Mouse (Mus musculus): ENCODE data around the gene Adgrg4.

Gene Adgrg4

DNA sequence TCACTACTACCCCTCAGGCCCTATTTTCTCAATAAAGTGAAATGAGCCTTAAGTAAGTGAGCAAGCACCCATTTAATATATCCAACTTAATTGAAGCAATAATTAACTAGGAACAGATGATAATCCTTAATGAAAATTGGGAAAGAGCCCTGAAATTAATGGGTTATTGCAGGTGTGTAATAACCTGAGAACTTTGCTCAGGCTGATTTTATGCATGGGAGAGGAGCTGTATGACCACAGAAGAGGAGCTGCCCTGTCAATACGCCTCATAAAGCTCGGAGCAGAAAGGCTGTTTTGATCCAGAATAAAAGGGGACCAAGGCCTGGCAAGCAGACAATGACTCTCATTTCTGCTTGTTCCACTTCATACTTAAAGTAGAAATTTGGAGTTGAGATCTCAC lies at the start of gene Adgrg4:
Gene Adgrg4, plus strand, starts transcription at position 301 of the 400 bp plus-strand sequence.
- no peak for DNase-seq (ENCODE audit: low spot score)

DNA sequence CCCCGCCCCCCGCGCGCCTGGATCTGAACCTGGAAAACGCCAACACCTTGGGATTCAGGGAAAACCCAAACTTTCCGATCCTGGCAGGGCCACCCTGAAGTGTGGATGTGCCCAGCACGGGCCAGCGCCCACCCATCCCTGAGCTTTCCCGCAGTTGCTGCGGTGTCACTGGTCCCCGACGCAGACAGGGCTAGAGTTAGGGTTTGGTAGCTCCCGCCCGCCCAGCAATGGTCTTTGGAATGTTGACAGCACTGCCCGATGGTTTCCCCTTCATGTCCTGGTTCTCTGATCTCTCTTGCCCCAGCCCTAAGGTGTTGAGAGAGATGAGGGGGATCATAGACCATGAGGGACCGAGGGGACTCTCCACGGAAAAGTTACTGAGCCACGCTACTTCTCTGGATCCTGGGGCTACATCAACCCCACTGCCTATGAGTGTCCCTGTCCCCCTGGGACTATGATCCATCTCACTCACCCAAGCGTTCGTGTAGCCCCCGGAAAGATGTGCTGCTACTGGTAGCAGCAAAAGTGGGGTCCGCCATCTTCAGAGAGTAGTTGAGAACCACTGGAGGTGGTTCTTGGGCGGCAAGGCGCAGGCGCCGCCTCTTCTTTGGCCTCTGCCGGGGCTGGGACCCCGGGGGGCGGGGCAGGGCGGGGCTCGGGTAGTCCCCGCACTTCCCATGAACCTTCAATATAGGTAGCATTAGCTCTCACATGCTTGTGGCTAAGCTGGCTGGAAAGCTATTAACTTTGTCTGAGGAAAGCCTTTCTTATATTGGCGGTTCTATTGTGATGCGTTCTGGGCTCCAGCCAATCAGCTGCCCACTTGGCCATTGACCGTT lies 48.0 kb upstream of the Adgrg4 start, which contains the start of gene Map7d3:
Gene Map7d3, minus strand, starts transcription at position 562 of the 839 bp plus-strand sequence.
- no peak for DNase-seq (ENCODE audit: low spot score)

DNA sequence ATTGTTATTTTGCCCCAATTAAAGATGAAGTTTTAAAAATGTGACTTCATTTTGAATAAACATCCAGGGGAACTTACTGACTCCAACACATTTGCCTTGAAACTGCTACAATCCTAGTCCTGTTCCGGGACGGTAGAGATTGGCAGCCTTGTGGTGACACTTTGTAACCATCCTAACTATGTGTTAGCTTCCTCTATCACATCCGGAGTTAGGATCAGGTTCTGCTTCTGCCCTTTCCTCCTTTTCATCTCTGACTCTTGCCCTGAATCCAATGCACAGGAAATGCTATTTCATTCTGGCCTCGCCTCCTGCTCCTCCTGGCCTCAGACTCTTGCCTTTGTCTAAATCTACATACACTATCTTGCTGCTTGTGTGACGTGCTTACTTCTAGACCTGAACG lies 42.5 kb upstream of the Adgrg4 start:
- no peak for DNase-seq (ENCODE audit: low spot score)

DNA sequence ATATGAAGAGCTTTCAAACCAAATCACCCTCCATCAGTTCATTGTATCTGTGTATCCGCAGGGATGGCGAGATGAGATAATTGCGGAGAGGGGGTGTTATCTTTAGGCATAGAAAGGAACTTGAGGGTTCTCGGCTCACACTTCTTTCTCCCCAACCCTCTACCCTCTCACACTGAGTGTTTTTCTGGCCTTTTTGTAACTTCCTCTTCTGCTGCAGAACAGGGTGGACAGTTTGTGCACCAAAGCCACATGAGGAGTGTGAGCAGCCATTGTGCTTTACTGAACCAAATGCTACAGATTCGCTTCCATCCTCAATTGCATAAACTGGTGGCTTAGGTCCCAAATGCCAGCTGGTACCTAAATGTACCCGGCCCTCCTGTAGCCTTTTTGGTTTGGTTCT lies 34.1 kb upstream of the Adgrg4 start:
- DNase-seq (ENCODE audit: low spot score), result no peak

DNA sequence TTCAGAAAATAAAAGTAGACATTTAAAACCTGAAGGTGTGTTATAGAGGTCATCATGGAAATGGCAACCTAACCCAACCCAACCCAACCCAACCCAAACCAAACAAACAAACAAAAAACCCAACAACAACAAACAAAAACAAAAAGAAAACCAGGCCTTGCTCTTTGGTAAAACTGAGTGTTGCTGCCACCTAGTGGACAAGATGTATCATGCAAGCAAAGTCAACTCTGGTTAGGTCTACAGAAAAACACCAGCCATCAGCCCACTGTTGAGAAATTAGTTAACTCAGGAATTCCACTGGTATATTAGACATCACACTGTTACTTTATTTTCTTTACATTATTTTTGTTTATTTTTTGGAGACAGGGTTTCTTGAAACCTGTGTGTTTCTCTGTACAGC lies 30.6 kb upstream of the Adgrg4 start:
- peak; percentile 66 for DNase-seq (ENCODE audit: low spot score)

DNA sequence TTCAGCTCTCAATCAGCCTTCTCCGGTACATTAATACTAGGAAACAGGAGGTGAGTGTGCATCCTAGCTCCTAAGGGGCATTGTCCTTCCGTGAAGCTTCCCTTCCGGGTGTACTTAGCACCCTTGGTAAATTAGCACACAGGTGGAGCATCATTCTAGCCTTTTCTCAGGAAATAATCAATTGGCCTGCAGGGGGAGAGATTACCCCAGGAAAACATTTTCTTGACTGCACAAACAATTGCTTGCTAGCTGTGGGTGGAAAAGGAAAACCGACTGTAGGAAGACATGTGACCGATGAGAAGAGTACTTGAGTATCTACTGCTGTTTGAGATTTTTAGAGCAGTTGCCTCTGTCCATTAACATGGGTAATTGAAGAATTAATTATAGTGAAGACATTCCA lies 28.7 kb upstream of the Adgrg4 start:
- peak; percentile 14 for DNase-seq (ENCODE audit: low spot score)

DNA sequence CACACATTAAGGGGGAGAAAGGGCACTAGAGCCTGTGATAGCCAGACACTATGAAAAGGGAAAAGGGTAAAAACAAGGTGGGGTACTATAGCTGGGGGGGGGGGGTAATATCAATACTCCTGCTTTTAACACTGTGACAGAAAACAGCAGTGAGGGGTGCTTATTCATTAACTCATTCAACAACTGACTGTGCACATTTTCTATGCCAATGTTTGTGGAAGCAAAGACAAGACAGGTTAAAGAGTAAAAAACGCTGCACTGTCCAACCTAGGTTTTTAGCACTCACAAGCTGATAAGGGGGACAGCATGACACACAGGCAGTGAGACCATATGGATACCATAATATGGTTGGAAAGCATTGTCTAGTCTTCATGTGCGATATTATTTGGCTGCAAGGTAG lies 142.9 kb downstream of the Adgrg4 start:
- no peak for DNase-seq (ENCODE audit: low spot score)

DNA sequence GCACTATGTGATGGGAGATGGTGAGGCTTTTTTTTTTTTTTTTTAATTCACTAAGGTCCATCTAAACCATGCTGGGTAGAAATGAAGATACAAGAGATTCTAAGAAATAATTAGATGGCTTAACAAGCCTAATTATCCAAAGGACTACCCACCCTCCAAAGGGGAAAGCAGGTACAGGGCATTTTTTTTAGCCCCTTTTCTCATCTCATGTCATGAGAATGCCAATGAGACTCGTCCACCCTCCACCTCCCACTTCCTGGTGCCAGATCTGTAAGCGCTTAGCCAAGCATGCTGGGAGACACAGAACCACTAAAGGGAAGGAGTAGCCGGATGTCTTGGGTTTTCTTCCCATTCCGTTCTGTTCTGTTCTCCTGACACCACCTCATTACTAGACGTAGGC lies 172.8 kb downstream of the Adgrg4 start, which contains the start of gene Brs3:
Gene Brs3, plus strand, starts transcription at position 301 of the 400 bp plus-strand sequence.
- no peak for DNase-seq (ENCODE audit: low spot score)

DNA sequence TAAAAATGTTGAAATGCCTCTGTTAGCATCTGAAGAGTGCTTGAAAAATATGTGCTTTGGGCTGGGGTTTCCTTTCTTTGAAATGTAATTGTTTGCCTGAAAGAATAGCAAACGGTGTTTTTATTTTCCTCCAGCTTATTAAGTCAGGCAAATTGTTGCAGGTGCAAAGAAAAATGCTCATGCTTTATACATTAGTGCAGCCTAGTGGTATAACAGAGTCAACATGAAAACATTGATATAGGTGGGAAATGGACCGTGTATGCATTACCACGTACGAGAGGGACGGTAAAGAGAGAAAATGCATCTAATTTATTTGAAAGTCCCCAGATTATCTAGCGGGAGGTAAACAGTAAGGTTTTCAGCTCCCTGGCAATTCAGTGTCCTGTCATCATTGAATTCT lies 173.9 kb downstream of the Adgrg4 start:
- DNase-seq (ENCODE audit: low spot score), result no peak
